Mouse (Mus musculus): Measurements from ENCODE around the gene Srrm4.

The Srrm4 gene

GRCm38 (mm10) chr5:116400042-116400730 is 191.4 kb downstream of the Srrm4 start:
- DNase-seq: no peak

GRCm38 (mm10) chr5:116396104-116396503 is 195.5 kb downstream of the Srrm4 start:
- DNase-seq: no peak

GRCm38 (mm10) chr5:116392603-116393002 is 199.0 kb downstream of the Srrm4 start:
- no peak for DNase-seq

- DNase-seq: peak; percentile 12
Measured at GRCm38 (mm10) chr5:116389856-116390542, 201.6 kb downstream of the Srrm4 start.

GRCm38 (mm10) chr5:116389321-116389720 is 202.3 kb downstream of the Srrm4 start:
- no peak for DNase-seq
